Mouse (Mus musculus) megakaryocyte, embryonic 14.5 days (primary cell): ENCODE measurements around the gene Lrrc52.

Experiments used
- FLI1 ChIP-seq: IDR thresholded peaks from 2 replicates; pipeline ENCODE4 v1.6.1; 2012; ENCODE audit warnings: low read length, inconsistent platforms, mixed read lengths
- GATA1 ChIP-seq: IDR thresholded peaks from 3 replicates; pipeline ENCODE4 v1.6.1; 2012; ENCODE audit warnings: mixed read lengths, low read length, inconsistent platforms, borderline replicate concordance

DNA sequence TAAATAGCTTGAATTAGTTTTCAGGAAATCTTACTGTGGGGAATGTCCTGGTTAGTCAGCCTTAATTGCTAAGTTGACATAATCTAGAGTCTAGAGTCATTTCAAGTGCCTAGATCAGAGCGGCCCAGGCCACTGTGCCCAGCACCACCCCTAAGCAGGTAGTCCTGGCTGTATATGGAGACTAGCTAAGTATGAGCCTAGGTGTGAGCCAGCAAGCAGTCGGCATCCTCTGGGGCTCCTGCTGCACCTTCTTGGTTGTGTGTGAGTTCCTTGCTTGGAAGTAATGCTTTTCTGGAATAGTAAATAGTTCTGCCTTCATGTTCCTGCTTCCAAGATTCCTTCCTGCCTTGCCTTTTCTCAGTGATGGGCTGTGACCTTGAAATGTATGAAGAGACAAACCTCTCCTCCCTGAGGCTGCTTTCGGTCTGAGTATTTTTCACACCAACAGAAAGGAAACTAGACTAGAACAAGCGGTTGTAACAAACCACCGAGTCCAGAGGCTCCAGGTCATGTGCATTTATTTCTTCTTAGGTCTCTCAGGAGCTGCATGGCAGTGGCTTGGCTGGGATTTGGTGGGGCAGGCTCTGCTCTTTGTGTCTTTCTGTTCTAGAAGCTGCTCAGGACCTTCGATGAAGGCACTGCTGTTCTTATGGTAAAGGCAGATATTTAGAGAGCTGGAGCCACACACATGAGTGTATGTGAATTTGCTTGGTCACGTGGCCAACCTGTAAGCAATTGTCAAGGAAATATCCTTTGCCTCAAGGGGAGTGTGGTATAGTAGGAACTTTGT lies 30.2 kb downstream of the Lrrc52 start:
- TF ChIP-seq GATA1 (no peak), FLI1 (no peak)
